Mouse (Mus musculus) hematopoietic stem cell, adult 5-6 weeks (primary cell): ENCODE results near the gene Mthfr. TPM values are rescaled to one million over a fixed set of nuclear protein-coding genes. Genes with fewer than 3 reads are reported as not detected.

Experiments
- ATAC-seq, 2 experiments: fragments of 125-278 bp in 1 of 2; replicated peaks in 1 of 2; 2 replicates each; pipeline ENCODE4 v1.8.0; 2016 to 2017; ENCODE audit warnings: inconsistent platforms in 2 of 2, mild to moderate bottlenecking in 2 of 2, moderate number of reproducible peaks in 2 of 2, low read depth in 1 of 2, moderate TSS enrichment in 1 of 2; ENCODE audit not compliant: low FRiP score in 2 of 2, poor library complexity in 2 of 2, severe bottlenecking in 2 of 2, insufficient read depth in 1 of 2, low TSS enrichment in 1 of 2
- total RNA-seq: library from RNA; stranded (forward); fragments of 172-1452, 232-1000 nt; gene quantifications from 2 replicates; pipeline ENCODE4 v1.2.3, GENCODE M21; 2017

Mthfr gene
- total RNA-seq, 1 experiment from 2014 or later, result 4.1 TPM

DNA sequence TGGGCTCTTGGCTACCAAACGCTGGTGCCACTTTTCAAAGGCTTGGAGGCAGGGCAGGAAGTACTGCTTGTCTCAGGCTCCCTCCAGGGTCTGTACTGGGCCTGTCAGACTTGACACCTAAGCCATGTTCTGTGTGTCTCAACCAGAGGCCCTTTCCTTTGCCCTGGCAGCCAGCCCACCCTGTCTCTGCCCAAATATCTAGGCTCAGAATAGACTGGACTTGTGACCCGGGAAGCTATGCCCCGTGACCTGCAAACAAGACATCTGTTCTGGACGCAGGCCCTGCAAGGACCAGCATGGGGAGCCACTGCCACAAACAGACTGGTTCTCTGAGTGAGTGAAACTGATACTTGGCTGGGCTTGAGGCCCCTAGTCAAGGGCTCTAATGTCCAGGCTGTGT, 17.9 kb downstream of the Mthfr start:
- ATAC-seq, result no peak

DNA sequence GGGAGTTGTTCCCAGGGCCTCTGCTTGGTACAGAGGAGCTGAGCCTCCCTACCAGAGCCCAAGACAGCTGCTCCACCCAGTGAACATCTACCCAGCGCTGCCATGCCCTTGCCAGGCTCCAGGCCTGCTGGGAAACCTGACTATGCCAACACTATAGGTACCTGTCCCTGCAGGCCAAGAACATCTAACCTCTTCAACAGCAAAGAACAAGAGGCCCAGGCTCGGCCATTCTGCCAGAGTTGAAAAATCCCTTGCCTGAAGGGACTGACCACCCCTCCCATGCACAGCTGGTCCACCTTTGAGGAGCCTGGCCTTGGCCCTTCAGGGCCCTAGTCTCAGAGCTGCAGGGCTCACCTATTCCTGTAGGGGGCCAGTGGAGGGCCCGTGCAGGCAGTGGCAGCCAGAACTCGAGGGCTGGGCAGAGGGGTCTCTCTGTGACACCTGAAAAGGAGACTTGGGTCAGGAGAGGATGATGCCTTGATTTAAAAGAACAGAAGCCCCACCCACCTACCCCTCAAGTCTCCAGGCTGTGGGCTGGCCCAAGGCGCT, 18.9 kb downstream of the Mthfr start:
- ATAC-seq, result peak in 1 of 2 experiments; percentile 18; a peak in 1 of 4 replicates

DNA sequence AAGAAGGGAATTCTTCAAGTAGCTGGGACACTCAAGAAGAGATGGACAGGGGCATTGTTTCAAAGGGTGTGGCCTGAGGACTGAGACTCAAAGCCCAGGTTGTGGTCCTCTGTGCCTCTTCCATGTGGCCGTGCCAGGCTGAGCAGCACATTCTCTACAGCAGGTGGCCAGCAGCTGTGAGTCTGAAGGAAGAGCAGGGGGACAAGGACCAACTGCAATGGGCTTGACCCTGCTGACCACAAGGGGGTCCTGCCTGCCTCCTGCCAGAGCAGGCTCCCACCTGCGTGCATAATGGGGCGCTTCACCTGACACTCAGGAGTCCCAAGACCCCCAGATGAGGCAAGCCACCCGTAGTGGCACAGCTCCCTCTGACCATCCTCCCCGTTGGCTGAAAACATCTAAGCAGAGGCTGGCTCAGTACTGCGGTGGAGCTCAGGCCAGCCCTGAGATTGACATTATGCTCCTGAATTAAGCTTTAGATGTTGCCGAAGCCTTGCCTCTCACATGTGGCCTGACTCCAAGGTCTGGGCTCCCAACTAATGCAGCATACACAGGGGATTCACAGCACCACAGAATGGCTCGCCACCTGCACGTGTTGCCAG, 19.4 kb downstream of the Mthfr start:
- ATAC-seq, result no peak

- ATAC-seq, result no peak
These were observed 20.1 kb downstream of the Mthfr start for GRCm38 (mm10) chr4:148058993-148059392.

GRCm38 (mm10) chr4:148060120-148061085, 21.5 kb downstream of the Mthfr start:
- peak; percentile 62 to 72; a peak in 3 of 4 replicates for ATAC-seq

- ATAC-seq, result no peak
These were observed 22.2 kb downstream of the Mthfr start for GRCm38 (mm10) chr4:148061086-148061480.

DNA sequence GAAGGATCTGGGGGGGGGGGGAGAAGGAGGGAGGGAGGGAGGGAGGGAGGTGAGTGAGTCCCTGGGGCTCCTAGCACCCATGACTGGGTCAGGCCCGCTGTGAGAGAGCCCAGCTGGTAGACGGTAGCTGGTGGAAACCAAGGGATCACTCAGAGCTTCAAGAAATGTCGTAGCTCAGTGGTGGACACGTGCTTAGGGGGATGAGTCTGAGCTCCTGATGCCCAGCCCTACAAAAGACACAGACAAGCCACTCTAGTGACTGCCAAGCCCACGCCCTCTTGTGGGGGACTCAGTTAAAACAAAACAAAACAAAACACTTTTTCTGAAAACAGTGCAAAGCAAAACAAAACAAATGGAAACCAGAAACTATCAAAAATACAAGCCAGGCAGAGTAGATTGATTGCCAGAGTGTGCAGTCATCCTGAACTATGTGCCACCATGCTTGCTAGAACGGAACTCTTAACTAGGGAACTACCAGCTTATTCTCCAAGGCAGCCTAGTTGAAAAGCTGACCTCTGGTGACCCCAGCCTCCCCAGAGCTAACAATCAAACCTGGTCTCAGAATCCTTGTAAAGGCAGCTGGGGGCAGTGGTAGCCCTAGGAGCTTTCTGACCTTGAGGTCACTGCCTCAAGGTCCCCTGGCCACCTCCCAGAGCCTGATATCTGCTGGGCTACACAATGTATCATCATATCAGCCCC, 27.0 kb downstream of the Mthfr start:
- ATAC-seq, result no peak

DNA sequence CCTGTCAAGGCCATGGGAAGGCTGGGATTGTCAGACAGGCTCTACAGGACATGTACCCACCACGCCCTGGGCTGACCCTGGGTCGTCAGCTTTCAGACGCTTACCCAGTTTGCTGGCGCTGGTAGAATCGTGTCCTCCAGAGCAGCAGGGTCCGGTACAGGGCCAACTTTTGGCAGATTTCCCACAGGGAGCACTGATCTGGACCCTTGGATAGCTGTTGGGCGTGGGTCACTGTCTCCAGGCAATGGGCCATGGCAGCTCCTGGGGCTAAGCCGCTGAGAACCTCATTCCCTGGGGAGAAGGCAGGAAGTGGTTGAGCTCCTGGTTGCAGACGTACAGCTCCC, 27.5 kb downstream of the Mthfr start:
- no peak for ATAC-seq

DNA sequence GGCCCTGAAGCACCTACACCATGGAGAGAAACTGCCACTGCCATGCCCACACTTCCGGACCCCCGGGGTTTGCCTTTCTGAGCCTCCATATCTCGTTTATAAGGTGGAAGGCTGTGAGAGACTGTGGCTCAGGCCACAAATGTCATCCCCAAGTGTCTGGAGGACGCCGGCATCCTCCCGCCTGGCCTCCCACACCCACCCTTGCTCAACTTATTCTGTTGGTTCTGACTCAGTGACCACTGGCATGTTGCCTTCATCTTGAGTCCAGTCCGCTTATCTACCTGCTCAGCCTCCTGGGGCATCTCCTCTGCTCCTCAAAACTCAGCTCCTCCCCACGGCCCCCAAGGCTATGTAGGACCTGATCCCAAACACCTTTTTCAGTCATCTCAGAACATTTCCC, 28.5 kb downstream of the Mthfr start:
- ATAC-seq, result no peak

DNA sequence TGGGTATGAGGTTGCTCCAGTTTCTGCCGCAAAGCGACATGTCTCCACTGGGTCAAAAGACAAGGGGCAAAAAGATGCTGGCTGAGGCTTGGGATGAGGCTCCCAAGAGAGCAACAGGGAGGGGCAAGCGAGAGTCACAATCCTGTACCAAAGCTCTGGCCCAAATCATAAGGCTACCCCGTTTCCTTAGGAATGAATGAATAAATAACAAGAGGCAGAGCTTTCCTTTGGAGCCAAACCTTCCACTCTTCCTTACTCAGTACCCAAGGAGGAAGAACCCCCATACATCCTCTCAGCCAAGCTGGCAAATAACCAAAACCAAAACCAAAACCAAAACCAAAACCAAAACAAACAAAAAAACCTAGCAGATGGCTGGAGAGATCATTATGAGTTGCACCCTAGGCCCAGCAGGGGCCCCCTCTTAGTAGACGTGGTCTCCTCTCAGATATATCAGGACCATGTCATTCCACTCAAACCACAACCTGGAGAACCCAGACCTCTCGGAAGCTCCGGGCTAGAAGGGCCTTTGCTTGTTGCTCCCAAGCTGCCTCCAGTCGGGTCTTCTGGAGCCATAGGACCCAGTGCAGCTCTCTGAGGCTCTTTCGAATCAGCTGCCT, 30.8 kb downstream of the Mthfr start:
- peak; percentile 59 to 68 for ATAC-seq

- ATAC-seq, result no peak
These were observed 32.6 kb downstream of the Mthfr start for GRCm38 (mm10) chr4:148071508-148071907.

GRCm38 (mm10) chr4:148074521-148075189, 35.8 kb downstream of the Mthfr start:
- ATAC-seq, result peak; percentile 29 to 35; a peak in 2 of 4 replicates

GRCm38 (mm10) chr4:148075259-148075658, 36.4 kb downstream of the Mthfr start:
- ATAC-seq, result peak; percentile 50 to 66

DNA sequence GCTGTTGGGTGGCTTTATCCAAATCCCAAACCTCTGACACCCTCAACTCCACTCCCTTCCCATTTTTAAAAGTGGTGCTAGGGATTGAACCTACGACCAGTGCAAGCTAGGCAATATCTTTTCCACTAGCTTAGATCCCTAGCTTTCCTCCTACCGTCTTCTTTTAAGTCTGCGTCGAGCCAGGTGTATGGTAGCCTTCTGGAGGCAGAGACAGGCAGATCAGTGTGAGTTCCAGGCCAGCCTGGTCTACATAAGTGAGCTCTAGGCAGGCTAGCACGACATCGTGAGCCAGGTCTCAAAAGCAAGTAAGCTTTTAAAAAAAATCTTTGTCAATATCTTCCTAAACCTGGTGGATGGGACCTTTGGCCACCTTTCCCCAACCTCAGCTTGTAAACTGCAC, 37.0 kb downstream of the Mthfr start:
- ATAC-seq, result no peak

- no peak for ATAC-seq
These were observed 40.3 kb downstream of the Mthfr start for GRCm38 (mm10) chr4:148079212-148079611.

GRCm38 (mm10) chr4:148079944-148080596, 41.2 kb downstream of the Mthfr start:
- ATAC-seq, result no peak

DNA sequence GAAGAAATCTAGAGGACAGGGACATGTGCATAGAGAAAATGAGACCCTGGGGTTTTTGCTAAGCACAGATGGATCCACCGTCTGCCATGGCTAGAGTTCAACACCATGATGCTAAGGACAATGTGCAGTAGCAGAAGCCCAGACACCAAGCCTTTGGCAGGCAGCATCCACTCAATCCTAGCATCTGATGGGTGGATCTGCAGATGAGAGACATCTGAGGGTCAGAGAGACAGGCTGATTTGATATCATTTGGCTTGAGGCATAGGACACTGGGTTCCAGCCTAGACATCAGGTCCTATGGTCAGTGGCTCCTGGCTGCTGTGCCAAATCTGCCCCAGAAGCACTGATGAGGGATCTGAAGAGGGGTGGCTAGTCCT, 41.7 kb downstream of the Mthfr start:
- no peak for ATAC-seq
